Mouse (Mus musculus): ENCODE results near the gene Bcar3.

Gene Bcar3

DNA sequence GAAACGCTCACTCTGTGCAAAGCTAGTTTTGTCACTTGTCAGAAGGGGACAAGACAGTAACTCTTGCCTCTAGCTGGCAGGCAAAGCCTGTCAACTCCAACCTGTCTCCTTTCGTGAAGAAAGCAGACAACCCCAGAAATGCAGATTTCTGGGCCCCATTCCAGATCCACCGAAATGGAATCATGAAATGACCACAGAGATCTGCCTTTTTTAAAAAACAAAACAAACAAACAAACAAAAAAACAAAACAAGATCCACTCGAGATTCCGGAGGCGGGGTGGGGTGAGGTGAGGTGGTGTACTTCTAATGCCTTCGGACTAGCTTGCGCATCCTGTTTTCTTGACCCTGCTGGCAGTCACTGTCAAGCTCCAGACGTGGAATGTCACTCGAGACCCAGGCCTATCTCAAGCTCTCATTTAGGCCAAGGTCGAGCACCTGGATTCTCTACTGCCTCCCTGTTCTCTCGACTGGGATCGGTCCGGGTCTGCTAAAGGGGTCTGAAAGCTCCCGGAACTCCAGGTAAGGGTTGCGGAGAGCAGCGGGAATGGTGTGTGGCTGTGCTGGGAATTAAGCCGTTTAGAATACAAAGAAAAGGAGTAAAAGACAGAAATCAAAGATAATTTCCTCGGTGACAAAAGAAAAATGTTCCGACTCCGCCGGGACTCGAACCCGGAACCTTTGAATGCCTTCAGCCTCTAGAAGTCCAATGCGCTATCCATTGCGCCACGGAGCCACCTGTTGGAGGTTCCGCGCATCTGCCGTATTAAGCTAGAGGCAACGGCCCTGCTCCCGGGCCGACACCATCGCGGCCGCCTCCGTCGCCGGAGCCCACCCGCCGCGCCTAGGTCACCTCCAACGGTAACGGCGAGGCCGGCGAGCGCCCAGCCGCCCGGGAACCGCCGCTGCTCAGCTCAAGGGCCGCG, 1.4 kb upstream of the Bcar3 start:
- DNase-seq = peak; percentile 89

DNA sequence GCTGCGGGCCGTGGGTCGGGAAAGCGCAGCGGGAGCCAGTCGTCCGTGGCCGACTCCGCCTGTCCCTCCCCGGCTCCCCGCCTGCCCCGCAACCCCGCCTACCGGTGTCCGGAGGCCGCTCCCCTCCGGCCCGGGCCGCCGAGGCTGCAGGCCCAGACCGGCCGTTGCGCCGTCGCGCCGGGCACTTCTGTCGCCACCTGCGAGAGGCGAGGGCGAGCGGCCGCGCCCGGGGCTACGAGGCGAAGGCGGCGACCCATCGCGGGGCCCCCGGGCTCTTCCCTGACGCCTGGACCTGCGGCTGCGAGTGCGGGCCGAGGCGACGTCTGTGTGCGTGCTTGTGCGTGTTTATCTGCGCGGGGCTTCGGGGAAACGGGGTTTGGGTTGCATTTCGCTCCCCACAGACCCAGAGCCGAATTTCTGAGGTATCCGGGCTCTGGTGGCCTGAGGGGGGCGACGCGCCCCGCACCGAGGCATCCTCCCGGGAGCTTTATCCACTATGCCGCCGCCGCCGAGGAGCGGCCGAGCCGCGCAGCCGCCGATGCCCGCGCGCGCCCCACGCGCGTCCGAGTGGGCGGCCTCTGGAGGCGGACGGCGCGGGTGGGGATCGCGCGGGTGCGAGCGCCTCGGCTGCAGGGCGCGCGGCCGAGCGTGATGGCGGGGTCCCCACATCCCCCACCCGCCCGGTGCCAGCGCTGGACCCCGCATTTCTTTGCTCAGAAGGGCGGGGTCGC, 548 bp upstream of the Bcar3 start:
- DNase-seq = no peak

DNA sequence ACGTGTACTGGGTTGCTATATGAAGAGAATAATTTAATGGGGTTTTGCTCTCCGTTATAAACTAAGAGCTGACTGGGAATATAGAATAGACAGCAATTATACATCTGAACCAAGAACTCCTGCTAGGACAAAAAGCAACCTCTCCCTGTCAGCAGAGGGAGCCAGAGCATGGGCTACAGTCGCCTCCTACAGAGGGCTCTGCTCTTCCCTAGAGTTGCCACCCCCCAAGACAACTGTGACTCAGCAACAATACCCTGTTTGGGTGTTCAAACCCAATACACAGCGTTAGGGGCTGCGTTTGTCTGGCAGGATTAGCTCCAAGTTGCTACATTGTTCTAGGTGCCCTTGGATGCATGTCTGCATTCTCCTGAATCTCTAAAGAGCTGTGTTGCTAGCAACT, 1.6 kb downstream of the Bcar3 start:
- DNase-seq = peak; percentile 66

DNA sequence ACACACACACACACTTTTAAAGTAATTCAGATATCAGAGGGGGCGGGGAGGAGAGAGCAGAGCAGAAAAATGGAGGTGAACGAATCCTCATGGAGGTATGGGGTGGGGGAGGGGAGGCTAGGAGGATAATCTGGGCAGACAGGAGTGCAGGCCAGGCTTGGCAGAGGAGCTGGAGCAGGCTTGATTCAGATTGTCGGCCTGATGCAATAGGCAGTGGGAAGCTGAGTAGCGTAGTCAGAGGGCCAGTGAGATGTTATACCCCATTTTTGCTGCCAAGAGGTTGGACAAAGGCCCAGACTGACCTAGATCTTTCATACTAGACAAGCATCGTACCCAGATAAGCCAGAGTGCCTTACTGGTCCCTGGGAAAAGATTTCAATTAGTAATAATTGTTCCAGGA, 3.0 kb downstream of the Bcar3 start:
- no peak for DNase-seq

DNA sequence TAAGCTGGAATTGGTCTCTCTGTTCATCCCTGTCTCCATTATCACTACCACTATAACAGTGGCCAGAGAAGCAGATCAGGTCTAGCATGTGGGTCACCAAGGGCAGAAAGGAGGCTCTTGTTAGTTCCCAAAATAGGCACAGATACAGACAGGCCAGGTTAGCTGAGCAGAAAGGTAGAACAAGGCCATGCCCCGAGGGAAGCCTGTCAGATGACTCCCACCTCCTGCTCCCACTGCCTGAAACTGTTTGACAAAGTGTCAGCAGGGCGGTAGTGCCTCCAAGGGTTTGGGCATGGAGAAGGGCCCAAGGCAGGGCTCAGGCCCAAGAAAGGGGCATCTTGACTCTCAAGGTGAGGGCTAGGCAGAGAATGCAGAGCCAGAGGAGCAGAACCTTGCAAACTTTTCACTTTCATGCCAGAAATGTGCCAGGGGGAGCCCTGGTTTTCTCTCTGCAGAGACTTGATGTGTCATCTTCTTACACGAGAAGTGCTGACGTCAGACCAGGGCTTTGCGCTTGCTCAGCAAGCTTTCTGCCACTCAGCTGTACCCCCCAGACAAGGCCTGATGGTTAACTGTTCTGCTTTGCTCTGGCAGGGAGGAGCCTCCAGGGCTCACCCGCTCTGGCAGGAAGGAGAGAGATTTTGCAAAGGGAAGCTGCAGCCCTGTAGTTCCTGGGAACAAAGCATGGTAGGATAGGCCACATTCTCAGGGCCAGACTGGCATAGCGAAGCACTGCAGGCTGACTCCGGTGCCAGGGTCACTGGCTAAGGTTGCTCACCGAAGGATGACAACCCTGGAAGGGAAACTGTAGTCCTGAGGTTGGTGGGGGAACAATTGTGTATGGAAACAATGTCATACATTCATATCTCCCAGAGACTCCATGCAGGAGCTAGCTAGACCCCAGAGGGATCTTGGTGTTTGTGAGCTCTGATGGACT, 7.3 kb downstream of the Bcar3 start:
- peak; percentile 89 for DNase-seq

DNA sequence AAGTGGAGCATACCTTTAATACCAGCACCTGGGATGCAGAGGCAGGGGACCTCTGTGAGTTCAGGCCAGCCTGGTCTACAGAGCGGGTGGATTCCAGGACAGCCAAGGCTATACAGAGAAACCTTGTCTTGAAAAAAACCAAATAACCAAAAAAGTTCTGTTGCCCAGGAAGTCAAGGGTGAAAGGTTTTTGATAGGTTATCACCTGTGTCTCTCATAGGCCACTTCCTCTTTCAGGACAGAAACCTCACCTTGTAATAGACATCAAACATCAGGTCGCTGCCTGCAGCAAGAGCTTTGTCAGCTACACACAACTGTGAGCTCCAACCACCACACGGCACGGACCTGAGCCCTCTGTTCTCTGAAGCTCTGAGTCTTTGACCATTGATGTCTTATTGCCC, 10.6 kb downstream of the Bcar3 start:
- no peak for DNase-seq

DNA sequence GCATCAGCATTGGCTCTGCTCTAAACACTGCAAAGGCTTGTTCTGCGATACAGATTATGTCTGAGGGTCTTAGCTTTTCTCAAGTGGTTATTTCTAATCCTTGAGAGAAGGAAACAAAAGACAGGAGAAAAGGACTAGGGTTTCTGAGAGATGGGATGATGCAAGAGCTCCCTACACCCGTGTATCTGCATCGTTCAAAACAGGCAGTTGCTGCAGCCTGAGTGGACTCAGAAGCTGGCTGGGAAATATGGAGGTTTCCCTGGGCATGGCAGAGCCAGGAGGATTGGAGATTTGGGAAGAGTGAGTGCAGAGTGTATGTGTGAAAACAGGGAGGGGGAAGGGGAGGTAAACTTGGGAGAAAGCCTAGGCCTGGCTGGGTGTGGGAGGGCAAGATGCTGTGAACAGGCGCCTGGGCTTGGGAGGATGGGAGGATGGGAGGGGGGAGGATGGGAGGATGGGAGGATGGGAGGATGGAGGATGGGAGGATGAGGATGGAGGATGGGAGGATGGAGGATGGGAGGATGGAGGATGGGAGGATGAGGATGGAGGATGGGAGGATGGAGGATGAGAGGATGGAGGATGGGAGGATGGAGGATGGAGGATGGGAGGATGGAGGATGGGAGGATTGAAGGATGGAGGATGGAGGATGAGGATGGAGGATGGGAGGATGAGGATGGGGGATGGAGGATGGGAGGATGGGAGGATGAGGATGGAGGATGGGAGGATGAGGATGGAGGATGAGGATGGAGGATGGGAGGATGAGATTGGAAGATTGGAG, 14.1 kb downstream of the Bcar3 start:
- no peak for DNase-seq

DNA sequence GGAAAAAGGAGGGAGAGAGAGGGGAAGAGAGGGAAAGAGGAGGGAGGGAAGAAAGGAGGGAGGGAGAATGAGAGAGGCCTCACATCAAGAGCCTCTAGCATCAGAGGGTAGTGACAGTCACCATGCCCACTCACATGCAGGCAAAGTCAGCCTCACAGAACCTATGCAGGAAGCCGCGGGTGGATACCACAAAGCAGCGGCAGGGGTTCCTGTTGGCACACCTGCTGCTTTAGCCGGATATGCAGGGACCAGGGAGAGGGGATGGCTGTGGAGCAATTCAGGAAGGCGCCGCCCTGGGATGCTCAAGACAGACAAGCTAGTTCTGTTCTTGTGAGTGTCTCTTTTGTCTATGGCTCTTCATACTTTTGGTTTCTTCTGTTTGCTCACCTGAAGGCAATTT, 15.0 kb downstream of the Bcar3 start:
- no peak for DNase-seq

DNA sequence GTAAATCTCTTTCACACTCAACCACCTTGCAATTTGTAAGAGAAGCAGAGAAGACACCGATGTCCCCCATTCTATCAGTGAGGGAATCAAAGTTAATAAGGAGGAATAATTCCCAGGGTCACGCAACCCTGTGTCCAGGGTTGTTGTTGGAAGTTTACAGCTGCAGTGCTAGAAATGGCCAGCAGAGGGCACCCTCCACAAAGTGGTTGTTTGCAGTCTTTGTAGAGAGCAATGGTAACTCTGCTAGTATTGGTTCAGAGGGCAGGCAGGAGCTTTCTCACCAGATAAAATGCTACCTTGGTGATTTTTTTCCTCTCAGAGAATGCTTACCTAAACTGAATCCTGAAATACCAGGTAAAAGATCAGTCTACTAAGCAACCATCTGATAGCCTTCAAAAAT, 18.1 kb downstream of the Bcar3 start:
- peak; percentile 56 for DNase-seq

DNA sequence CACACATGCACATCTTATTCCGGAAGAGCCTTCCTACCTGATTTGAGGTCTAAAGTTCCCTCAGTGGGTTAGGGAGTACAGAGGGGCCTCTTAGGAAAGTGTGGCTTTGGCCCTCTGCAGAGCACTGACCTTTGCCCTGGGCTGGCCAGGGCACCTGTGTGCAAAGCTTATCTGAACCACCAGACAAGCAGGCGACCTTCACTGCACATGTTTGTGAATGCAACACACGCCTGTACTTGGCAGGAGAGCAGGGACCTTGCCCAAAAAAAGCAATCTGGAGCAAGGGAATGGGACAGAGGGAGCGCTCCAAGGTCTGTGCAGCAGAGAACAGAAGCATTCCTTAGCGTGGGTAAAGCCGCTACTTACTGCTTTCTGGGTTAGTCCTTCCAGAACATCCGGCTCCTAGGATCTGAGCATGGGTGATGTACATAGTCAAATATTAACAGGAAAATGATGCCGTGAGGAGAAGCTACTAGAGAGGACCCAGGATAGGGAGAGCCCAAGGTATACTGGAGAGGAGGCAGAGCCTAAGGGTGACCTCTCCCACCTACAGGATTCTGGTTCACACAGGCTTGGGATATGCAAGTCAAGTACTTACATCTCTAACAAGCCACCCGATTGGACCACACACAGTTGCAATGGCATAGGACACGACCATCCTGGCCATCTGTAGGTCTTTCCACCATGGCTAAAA, 19.1 kb downstream of the Bcar3 start:
- no peak for DNase-seq

DNA sequence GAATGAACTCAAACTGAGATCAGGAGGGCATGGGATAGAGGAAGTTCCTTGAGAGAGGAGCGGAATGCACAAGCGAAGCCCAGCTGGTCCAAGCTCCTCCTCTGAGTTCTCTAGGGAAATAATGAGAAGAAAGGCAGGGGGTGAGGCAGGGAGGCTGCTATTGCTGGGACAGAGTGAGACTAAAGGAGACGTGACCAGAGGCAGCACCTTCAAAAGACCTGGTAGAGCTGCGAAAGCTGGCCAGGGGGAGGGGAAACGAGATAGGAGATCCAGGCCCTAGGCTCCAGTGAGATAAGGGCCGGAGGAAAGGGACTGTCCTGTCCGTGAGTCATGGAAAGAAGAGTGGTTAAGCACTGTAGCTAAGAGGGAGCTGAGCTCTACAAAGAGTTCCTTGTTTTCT, 20.0 kb downstream of the Bcar3 start:
- no peak for DNase-seq

DNA sequence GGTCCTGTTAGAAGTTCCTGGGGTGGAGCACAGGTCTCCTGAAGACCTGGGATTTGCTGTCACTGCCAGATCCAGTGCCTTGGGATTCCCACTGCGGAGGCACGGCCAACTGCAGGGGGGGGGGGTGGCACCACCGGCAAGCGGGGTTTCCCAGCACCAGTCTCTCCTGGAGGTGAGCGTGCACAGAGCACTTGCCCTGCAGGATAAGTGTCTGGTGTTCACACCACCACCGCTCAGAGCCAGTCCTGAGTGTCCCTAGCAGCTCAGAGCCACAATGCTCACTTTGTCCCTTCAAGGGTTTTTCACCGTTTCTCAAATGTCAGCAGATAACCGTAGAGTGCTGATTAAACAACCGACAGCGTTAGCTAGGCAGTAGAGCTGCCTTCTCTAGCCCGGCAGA, 22.7 kb downstream of the Bcar3 start:
- no peak for DNase-seq

DNA sequence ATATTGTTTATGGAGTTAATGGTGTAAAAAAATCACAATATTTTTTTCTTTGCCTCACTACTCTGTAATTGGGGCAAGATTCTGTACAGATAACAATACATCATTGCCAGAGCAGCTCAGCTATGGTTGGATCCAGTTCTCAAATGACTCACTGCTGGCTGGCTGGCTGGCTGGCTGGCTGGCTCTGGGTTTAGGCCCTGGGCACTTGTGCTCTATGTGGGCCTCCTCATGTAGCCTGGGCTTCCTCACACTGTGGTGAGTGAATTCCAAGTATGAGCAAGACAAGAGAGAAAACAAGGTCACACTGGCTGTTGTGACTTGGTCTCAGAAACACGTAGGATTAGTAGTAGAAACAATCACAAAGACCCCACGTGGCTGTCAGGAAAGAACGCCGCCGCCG, 23.4 kb downstream of the Bcar3 start:
- DNase-seq = no peak

DNA sequence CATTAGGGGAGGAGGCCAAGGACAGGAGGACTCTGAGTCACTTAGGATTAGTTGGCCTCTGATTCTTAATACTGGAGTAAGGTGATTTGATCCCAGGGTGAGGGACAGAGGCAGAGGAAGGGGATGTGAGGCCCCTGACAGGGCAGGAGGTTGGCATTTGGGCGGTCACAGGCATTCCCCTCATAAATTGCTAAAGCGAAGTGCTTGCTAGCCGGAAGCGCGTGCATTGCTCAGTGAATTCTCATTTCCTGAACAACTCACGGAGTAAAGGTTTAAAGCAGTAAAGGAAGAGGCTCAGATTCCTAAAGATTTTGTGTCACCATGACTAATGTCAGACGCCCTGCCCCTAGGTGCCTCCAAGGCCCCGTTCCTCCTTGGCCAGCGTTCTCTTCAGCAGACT, 28.3 kb downstream of the Bcar3 start:
- no peak for DNase-seq

DNA sequence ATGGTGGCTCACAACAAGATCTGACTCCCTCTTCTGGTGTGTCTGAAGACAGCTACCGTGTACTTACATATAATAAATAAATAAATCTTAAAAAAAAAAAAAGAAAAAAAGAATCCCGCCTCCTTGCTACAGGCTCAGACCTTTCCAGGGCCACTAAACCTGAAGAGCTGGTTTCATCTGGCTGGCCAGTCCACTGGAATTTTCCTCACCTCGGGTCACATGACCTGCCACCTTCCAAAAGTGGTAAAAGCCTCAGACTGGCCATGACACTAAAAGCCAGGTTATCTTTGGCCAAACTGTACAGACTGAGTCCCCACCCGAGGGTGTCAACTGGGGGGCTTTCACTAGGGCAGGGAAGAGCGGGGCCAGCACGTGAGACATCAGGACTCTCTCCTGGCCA, 29.9 kb downstream of the Bcar3 start:
- DNase-seq = no peak

DNA sequence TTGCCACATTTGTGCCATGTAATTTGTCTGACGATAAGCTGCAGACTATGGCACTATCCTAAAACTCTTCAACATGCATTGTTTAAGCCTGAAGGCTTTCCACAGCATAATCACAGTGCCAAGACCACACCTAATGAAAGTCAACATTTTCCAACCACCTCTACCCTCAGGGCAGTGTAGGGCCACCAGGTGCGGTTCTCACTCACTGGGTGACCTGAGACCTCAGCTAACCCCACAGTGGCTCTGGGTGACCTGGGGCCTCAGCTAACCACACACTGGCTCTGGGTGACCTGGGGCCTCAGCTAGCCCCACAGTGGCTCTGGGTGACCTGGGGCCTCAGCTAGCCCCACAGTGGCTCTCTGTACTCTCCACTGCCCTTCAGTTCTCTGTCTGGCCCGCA, 30.6 kb downstream of the Bcar3 start:
- no peak for DNase-seq

DNA sequence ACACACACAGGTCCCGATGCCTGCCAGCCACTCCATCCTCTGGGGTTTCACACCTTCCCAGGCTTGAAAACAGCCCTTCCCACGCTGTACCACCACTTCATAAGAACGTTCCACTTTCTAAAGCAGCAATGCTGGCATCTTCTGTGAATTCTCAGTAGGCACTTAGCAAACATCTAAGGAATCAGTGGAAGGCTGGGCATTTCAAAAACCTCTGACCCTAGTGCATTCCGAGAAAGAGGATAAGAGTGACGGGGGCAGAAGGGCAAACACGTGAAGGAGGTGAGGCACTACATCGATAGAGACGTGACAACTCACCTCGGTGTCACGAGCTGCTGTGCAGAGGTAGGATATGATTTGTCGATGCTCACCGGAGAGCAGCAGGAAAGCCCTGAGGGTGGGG, 36.5 kb downstream of the Bcar3 start:
- no peak for DNase-seq

DNA sequence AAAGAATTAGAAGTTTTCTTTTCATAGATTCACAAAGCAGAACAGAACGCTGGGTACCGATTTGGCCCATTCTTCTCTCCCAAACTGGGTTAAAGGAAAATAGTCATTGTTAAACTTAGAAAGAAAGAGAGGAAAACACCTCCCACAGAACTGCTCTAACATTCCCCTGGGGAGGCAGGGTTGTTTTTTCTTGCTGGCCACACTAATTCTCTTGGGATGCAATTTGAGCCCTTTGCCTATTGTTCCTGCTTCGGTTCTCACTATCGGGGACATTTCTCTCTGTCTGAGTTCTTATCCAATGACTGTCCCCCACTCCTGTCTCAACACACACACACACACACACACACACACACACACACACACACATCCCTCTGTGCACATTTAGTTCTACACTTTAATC, 39.6 kb downstream of the Bcar3 start:
- DNase-seq = no peak

DNA sequence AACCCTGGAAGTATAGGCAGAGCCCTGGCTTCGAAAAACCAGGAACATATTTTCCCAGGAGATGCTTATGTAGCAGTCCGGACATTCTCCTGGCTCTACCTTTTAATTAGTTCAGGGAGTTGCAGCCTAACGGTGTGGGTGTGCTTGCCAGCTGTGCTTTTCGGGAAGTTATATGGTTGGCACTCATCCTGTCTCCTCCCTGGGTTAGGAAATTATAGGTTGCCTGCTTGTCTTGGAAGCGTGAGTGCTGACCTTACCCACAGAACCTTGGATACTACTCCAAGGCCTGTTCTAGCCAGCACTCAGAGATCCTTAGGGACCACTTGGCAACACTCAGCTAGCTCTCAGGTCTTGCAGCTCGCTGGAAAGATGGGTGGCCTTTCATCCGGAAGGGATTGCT, 40.0 kb downstream of the Bcar3 start:
- no peak for DNase-seq

DNA sequence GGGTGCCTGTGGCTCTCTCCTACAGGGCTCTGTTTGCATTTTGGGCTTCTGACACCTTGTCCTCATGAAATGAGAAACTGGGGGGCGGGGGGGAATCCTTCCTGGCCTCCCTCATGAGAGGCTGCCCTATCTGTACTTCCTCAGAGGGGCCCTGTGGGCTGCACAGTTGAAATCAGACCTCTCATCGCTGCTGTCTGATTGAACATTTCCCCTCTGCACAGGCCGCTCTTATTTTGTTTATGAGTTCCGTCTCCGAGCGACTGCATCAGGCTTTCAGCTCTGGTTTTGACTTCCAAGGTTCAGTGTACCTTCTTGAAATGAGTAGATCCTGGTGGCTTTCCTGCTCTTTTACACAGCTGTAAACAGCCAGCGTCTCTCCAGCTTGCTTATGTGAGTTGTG, 40.4 kb downstream of the Bcar3 start:
- DNase-seq = no peak

DNA sequence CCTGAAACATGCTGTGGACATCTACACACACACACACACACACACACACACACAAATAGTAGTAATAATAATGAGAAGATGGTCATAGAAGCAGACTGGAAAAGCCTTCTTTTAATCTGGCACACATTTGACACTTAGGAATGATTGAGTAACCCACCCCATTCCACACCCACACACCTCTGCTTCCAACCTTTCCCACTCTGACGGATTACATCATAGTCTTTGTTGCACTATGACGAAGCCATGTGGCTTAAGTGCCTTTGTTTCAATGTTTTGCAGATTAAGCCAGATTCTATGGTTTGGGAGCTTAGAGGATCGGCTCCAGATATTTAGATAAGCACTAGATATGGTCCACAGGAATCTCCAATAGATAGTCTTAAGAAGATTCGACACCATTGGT, 42.1 kb downstream of the Bcar3 start:
- no peak for DNase-seq

DNA sequence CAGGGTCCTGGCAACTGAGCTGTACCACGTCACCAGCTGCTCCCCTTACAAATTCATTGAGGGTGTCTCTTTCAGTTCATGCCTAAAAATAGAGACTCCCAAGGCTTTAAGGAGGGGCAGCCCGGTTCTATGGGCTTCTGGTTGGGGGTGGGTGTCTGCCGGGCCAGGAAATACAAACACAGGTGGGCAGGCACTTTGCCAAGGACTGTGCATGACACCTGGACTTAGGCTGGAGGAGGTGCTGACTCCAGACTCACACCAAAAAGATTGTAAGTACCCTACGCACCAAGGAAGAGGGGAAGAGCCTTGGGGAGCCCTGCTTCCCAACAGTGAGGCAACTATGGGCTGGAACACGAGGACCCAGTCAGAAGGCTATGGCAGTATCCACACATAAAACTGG, 44.1 kb downstream of the Bcar3 start:
- DNase-seq = no peak
